Mouse (Mus musculus): Measurements from ENCODE around the gene Tmem41b. TPM values are rescaled to one million over a fixed set of nuclear protein-coding genes. Genes with fewer than 3 reads are reported as not detected.

Gene Tmem41b
- polyA plus RNA-seq, 1 experiment: 17.4 TPM

GRCm38 (mm10) chr7:109951297-109951696, 35.4 kb downstream of the Tmem41b start:
- TF ChIP-seq POLR2A (IDR thresholded peaks at IDR 0.05; ENCODE audit: control insufficient read depth, extremely low read depth, insufficient read depth, low read length, poor library complexity) (no peak), CTCF (IDR thresholded peaks at IDR 0.05; ENCODE audit: borderline replicate concordance, control insufficient read depth, extremely low read depth, insufficient read depth, low read length, poor library complexity) (no peak)
- 6% methylated on average over 4 of the region's 4 CpGs for WGBS
- no peak overlapping the region for H3K4me3 ChIP-seq (ENCODE audit: control insufficient read depth, insufficient read depth, low read length)
- H3K4me1 ChIP-seq (replicated peaks; ENCODE audit: control insufficient read depth, insufficient read depth, low read length): no peaks in the 10 kb centered on the region
- no peaks in the 10 kb centered on the region; the same call in 1 of the 2 replicates for H3K27me3 ChIP-seq (ENCODE audit: control insufficient read depth, insufficient read depth, low read length)
- no peaks in the 10 kb centered on the region for H3K36me3 ChIP-seq (ENCODE audit: control insufficient read depth, insufficient read depth, low read length)
- DNase-seq: peak; percentile 10
- H3K27ac ChIP-seq (ENCODE audit: control insufficient read depth, insufficient read depth, low read length): no peak overlapping the region

- Histone ChIP-seq H3K36me3 (ENCODE audit: control insufficient read depth, insufficient read depth, low read length) (no peaks in the 10 kb centered on the region), H3K4me3 (ENCODE audit: control insufficient read depth, insufficient read depth, low read length) (no peak overlapping the region), H3K4me1 (replicated peaks; ENCODE audit: control insufficient read depth, insufficient read depth, low read length) (no peaks in the 10 kb centered on the region), H3K27me3 (ENCODE audit: control insufficient read depth, insufficient read depth, low read length) (no peaks in the 10 kb centered on the region), H3K27ac (ENCODE audit: control insufficient read depth, insufficient read depth, low read length) (no peak overlapping the region)
- whole genome bisulfite sequencing: 93% methylated on average over 6 of the region's 6 CpGs
- no peak for TF ChIP-seq POLR2A (IDR thresholded peaks at IDR 0.05; ENCODE audit: control insufficient read depth, extremely low read depth, insufficient read depth, low read length, poor library complexity)
- no peak for DNase-seq
These were observed 42.2 kb downstream of the Tmem41b start for GRCm38 (mm10) chr7:109944421-109945034.

GRCm38 (mm10) chr7:109929628-109930027, 57.1 kb downstream of the Tmem41b start:
- TF ChIP-seq POLR2A (IDR thresholded peaks at IDR 0.05; ENCODE audit: control insufficient read depth, extremely low read depth, insufficient read depth, low read length, poor library complexity) (no peak), CTCF (IDR thresholded peaks at IDR 0.05; ENCODE audit: borderline replicate concordance, control insufficient read depth, extremely low read depth, insufficient read depth, low read length, poor library complexity) (no peak)
- no peak overlapping the region for H3K27ac ChIP-seq (ENCODE audit: control insufficient read depth, insufficient read depth, low read length)
- no peaks in the 10 kb centered on the region for H3K36me3 ChIP-seq (ENCODE audit: control insufficient read depth, insufficient read depth, low read length)
- no peak overlapping the region for H3K4me3 ChIP-seq (ENCODE audit: control insufficient read depth, insufficient read depth, low read length)
- DNase-seq: no peak
- no peaks in the 10 kb centered on the region for H3K4me1 ChIP-seq (replicated peaks; ENCODE audit: control insufficient read depth, insufficient read depth, low read length)
- no peaks in the 10 kb centered on the region for H3K27me3 ChIP-seq (ENCODE audit: control insufficient read depth, insufficient read depth, low read length)

DNA sequence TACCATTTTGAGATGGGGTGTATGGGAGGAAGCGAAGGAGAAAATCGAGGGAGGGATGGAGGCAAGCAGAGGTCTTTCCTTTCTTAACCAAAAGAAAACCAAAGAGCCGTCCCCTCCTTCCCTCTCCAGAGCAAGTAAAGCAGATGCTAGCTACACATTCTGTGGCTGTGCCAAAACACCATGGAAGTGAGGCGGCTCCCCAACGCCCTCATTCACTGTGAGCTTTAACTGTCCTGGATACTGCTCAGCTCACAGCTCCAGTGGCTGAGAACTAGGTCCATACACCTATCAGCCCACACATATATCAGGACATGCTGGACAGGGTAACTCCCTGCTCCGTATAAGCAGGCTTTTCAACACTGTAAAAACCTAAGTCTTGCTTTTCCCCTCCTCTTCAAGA, 58.4 kb downstream of the Tmem41b start:
- DNase-seq: no peak
- H3K27ac ChIP-seq (ENCODE audit: control insufficient read depth, insufficient read depth, low read length): no peak overlapping the region
- TF ChIP-seq POLR2A (IDR thresholded peaks at IDR 0.05; ENCODE audit: control insufficient read depth, extremely low read depth, insufficient read depth, low read length, poor library complexity) (no peak), CTCF (IDR thresholded peaks at IDR 0.05; ENCODE audit: borderline replicate concordance, control insufficient read depth, extremely low read depth, insufficient read depth, low read length, poor library complexity) (no peak)
- H3K4me3 ChIP-seq (ENCODE audit: control insufficient read depth, insufficient read depth, low read length): no peak overlapping the region
- H3K36me3 ChIP-seq (ENCODE audit: control insufficient read depth, insufficient read depth, low read length): no peaks in the 10 kb centered on the region
- H3K27me3 ChIP-seq (ENCODE audit: control insufficient read depth, insufficient read depth, low read length): no peaks in the 10 kb centered on the region
- WGBS: 93% methylated on average over 6 of the region's 6 CpGs
- no peaks in the 10 kb centered on the region for H3K4me1 ChIP-seq (replicated peaks; ENCODE audit: control insufficient read depth, insufficient read depth, low read length)

GRCm38 (mm10) chr7:109924965-109925364, 61.8 kb downstream of the Tmem41b start:
- Histone ChIP-seq H3K27ac (ENCODE audit: control insufficient read depth, insufficient read depth, low read length) (no peak overlapping the region), H3K27me3 (ENCODE audit: control insufficient read depth, insufficient read depth, low read length) (no peaks in the 10 kb centered on the region), H3K4me1 (replicated peaks; ENCODE audit: control insufficient read depth, insufficient read depth, low read length) (no peaks in the 10 kb centered on the region), H3K4me3 (ENCODE audit: control insufficient read depth, insufficient read depth, low read length) (no peak overlapping the region), H3K36me3 (ENCODE audit: control insufficient read depth, insufficient read depth, low read length) (no peaks in the 10 kb centered on the region)
- WGBS: 95% methylated on average over 2 of the region's 2 CpGs
- no peak for DNase-seq
- no peak for TF ChIP-seq CTCF (IDR thresholded peaks at IDR 0.05; ENCODE audit: borderline replicate concordance, control insufficient read depth, extremely low read depth, insufficient read depth, low read length, poor library complexity)
- TF ChIP-seq POLR2A (IDR thresholded peaks at IDR 0.05; ENCODE audit: control insufficient read depth, extremely low read depth, insufficient read depth, low read length, poor library complexity): no peak

DNA sequence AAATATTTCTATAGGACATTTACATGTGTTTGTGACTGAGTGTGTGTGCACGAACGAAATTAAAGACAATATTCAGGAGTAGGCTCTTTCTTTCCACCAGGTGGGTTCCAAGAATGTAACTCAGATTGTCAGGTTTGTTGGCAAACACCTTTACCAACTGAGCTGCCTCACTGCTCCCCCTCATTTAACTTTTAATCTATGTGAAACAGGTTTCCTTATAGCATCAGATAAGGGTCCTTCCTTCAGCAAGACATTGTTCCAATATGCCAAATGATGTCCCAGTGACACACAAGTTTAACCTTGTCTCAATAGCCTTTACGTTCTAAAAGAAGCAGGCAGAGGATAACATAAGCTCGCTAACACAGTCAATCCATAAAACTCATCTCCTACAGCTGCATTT, 63.8 kb downstream of the Tmem41b start:
- 97% methylated on average over 4 of the region's 4 CpGs for WGBS
- H3K36me3 ChIP-seq (ENCODE audit: control insufficient read depth, insufficient read depth, low read length): no peaks in the 10 kb centered on the region

More for the DNA sequence above, 63.8 kb downstream of the Tmem41b start:
- no peaks in the 10 kb centered on the region for H3K27me3 ChIP-seq (ENCODE audit: control insufficient read depth, insufficient read depth, low read length)
- H3K4me3 ChIP-seq (ENCODE audit: control insufficient read depth, insufficient read depth, low read length): no peak overlapping the region
- DNase-seq: no peak
- H3K27ac ChIP-seq (ENCODE audit: control insufficient read depth, insufficient read depth, low read length): no peak overlapping the region
- H3K4me1 ChIP-seq (replicated peaks; ENCODE audit: control insufficient read depth, insufficient read depth, low read length): no peaks in the 10 kb centered on the region
- TF ChIP-seq POLR2A (IDR thresholded peaks at IDR 0.05; ENCODE audit: control insufficient read depth, extremely low read depth, insufficient read depth, low read length, poor library complexity): no peak
- TF ChIP-seq CTCF (IDR thresholded peaks at IDR 0.05; ENCODE audit: borderline replicate concordance, control insufficient read depth, extremely low read depth, insufficient read depth, low read length, poor library complexity): no peak

Other genes with a start within 250 kb of the Tmem41b start
- 38.8 and 45.3 TPM in 2 replicates for gene Tmem9b, start 234.1 kb downstream of the Tmem41b start, polyA plus RNA-seq (2012; rRNA removed)
- 0.08 and 0.29 TPM in 2 replicates for gene Nrip3, start 204.9 kb downstream of the Tmem41b start, polyA plus RNA-seq (2012; rRNA removed)
- 0.06 and 0.34 TPM in 2 replicates for gene Scube2, start 121.2 kb downstream of the Tmem41b start, polyA plus RNA-seq (2012; rRNA removed)
- gene Dennd5a, start 26.5 kb downstream of the Tmem41b start, polyA plus RNA-seq (2012; rRNA removed): 35.0 and 44.0 TPM in 2 replicates
- 25.6 and 38.0 TPM in 2 replicates for gene Ipo7, start 31.3 kb upstream of the Tmem41b start, polyA plus RNA-seq (2012; rRNA removed)
- gene Zfp143, start 74.3 kb upstream of the Tmem41b start, polyA plus RNA-seq (2012; rRNA removed): 31.5 and 35.0 TPM in 2 replicates
- 13.0 and 32.6 TPM in 2 replicates for gene Wee1, start 135.1 kb upstream of the Tmem41b start, polyA plus RNA-seq (2012; rRNA removed)
- gene Swap70, start 234.8 kb upstream of the Tmem41b start, polyA plus RNA-seq (2012; rRNA removed): 18.3 and 20.1 TPM in 2 replicates